Mouse (Mus musculus): ENCODE results near the gene Slc46a1.

Gene Slc46a1

DNA sequence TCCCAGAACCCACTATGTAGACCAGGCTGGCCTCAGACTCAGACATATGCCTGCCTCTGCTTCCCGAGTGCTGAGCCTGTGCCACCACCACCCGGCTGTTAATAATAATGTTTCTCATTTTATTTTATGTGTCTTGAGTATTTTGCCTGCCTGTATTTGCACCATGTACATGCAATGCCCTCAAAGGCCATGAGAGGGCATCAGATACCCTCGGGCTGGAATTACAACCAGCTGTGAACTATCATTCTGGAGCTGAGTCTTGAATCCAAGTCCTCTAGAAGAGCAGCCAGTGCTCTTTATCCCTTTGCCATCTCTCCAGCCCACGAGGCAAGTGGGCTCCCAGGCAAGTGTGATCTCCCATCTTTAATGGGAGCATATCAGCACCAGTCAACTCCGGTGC is 10.2 kb upstream of the Slc46a1 start:
- DNase-seq (ENCODE audit: low read depth, low spot score): peak; percentile 48

DNA sequence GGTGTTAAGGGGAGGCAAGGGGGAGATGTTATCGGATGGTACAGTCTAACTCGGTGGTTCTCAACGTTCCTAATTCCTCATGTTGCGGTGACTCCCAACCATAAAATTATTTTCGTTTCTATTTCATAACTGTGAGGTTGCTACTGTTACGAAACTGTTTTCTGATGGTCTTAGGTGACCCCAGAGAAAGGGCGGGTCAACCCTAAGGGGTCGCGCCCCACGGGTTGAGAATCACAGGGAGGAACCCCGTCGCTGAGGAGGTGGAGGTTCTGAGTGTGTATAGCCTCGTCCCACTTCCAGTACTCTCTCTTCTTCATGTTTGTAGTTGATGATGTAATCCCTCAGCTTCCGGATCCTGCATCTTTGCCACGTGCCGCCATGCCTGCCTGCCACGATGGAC is 6.8 kb upstream of the Slc46a1 start:
- no peak for DNase-seq (ENCODE audit: low read depth, low spot score)

DNA sequence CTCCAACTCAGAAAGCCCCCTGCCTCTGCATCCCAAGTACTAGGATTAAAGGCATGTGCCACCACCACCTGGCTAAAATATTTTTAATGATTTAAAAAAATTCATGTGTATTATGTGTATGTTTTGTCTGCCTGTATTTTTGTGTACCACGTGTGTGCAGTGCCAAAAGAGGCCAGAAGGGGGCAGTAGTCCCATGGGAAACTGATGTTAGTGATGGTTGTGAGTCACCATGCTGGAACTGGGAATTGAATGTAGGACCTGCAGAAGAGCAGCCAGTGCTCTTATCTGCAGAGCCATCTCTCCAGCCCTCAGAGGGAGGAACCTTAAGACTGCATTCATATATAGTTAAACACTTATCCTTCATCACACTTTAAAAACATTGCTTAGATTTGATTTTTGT is 3.6 kb upstream of the Slc46a1 start:
- DNase-seq (ENCODE audit: low read depth, low spot score): no peak

DNA sequence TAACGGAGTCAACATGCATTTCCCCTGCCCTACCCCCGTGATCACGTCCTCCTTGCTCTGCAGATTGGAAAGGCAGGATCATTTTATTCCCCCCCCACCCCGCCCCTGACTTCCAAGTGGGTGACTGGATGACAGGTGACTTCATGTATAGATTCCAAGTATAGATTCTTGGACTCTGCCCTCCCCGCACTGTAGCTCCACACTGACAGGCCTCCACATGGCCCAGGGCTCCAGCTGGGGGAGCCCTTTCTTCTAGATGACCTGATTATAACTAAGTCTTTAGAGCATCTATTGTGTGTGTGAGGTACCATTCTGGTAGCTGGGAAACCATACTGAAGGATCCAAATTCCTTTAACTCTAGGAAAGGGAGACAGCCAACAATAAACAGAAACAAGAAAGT is 2.8 kb upstream of the Slc46a1 start:
- no peak for DNase-seq (ENCODE audit: low read depth, low spot score)

DNA sequence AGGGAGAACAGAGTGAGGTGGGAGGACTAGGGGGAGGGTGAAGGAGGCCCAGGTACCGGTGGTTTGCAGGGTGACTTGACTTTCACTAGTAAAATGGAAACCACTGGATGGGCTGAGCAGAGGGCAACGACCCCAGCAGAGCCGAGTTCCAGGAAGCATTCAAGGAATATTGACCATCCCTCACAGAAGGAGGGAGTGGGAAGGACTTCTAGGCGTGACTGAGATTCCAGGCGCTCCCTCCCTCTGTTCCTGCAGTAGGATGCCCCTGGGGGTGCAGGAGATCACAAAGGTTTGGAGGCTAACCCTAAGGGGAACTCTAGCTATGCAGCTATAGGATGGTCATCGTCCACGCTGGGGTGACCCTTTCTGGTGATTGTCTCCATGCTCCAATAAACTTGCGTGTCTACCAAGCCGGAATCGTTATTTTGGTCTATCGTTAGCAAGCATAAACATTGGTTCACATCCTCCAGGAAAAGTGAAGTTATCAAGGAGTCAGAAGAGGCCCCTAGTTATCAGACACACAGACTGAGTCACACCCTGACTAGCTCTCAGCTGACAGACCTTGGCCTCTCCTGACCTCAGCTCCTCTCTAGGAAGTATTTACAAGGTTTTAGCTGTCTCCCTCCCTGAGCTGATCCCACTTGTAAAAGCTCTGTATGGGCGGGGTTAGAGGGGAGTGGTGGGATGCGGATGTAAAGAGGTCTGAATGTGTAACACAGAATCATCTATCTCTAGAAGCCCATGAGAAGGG is 2.0 kb upstream of the Slc46a1 start:
- no peak for DNase-seq (ENCODE audit: low read depth, low spot score)

DNA sequence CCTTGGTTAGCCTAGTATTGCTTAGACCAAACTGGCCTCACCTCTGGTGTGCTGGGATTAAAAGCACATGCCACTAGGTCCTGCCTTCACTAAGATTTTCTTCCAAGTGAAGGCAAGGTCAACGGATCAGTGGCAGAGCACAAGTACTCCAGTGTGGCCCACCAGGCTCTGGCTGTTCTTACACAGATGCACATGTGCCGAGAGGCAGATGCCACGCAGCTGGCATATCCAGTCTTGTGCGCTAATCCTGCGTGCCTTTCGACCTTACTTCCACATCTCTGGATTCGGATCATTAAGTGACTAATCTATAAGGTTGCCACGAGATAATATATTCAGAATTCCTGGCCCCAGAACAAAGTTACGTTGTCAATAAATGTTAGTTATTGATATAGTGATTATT is 381 bp upstream of the Slc46a1 start:
- DNase-seq (ENCODE audit: low read depth, low spot score): no peak

DNA sequence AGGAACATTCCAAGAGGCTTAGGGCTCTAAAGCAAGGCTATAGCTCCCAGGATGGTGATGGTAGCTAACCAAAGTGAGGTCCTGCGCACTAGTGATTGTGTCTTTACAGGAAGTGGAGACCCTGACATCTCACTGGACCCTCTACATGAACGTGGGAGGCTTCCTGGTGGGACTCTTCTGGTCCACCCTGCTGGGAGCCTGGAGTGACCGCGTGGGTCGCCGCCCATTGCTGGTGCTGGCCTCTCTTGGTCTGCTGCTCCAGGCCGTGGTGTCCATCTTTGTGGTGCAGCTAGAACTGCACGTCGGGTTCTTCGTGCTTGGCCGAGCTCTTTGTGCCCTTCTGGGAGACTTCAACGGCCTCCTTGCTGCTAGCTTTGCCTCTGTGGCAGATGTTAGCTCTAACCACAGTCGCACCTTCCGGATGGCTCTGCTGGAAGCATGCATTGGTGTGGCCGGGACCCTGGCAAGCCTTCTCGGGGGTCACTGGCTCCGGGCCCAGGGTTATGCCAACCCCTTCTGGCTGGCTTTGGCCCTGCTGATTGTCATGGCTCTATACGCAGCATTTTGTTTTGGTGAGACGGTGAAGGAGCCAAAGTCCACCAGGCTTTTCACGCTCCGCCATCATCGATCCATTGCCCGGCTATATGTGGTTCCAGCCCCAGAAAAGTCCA is 880 bp downstream of the Slc46a1 start:
- DNase-seq (ENCODE audit: low read depth, low spot score): no peak

DNA sequence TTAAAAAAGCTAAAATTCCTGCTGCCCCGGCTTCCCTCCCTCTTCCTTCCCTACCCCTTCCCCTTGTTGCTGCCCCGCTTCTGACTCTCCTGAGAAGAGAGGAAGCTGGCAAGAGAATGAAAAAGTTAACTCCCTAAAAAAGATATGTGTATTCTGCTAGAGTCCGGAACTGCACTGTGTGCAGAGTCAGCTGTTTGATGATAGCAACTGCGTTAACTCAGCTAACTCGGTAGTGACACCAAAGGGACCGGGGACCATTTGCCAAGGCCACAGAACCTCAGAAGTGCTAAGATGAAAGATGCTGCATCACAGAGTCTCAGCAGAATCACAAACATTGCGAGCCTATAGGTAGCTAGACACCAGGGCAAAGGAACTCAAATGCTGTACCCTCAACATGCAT is 2.0 kb downstream of the Slc46a1 start:
- DNase-seq (ENCODE audit: low read depth, low spot score): no peak

DNA sequence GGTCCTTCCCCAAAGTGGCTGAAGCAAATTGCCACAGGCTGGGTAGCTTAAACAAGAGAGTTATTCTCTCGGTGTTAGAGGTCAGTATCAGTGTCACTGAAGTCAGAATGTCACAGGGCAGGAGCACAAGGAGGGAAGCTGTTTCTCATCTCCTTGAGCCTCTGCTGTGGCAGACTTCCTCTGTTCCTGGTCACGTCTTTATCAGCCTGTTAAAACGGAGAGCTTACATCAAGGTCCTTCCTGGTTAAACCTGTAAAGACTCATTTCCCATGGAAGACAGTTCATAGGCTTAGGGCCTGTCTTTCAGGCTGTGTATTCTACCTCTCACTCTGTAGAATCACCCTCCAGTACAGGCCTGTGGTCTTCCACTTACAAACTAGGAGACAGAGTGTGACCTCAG is 2.4 kb downstream of the Slc46a1 start:
- no peak for DNase-seq (ENCODE audit: low read depth, low spot score)

DNA sequence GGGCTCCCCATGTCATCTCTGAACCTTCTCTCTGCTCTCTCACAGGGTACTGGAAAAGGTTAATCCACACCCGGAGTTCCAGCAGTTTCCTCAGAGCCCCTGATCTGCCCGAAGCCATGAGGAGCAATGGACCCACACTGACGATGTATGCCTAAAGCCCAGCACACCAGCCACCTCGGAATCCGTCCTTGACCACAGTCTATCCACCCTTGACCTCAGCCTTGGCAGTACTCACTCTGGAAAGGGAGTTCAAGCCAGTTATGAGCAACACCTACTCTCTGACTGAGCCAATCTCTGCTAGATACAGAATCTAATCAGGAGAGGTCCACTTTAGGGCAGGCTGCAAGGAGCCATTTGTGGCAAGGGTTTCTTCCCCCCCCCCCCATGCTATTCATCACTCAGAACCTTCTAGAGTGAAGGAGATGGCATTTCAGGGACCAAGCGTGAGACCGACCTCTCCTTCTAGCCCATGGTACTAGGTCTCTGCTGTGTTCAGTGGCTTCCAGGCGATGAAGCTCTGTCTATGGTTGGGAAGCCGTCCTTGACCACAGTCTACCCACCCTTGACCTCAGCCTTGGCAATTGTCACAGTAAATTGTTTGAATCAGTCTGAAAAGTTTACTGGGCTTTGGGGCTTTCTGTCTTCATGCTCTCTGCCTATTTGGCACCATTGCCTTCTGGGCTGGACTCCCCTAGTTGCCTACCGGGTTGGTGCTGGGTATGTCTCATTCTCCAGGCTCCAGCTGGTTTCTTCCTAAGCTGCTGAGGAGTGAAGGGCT is 6.0 kb downstream of the Slc46a1 start:
- DNase-seq (ENCODE audit: low read depth, low spot score): no peak

DNA sequence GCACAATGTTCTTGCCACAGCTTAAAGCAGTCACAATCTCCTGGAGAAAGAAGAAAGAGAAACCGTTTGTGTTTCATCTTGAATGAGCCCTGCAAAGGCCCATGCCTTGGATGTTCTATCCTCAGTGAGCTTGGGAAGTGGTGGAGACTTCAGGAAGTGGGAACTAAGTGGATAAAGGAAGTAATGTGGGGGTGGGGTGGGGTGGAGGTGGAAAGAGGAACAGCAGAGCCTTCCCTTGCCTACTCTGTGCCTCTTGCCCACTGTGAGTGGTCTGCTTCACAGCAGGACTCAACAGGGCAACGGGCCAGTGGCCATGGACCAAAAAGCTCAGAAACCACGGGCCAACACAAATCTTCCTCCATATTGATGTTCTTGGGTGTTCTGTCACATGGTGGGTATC is 9.8 kb downstream of the Slc46a1 start:
- DNase-seq (ENCODE audit: low read depth, low spot score): no peak

DNA sequence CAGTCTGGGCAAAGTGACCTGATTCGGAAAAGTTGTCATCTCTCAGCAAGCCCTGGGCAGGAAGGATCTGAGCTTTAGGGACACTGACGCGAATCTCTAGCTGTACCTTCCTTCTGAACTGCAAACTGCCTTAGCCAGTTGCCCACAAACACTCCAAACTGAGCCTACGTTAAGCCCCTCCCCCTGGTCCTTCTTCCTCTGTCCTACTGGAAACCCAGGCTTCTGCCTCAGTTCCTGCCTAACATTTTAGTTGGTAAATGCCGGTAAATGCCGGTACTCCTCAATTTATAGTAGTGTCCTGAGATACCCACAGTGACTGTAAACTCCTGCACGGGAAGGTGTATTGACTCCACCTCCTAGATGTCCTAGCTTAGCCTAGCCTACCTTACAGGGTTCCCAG is 18.1 kb downstream of the Slc46a1 start:
- no peak for DNase-seq (ENCODE audit: low read depth, low spot score)

DNA sequence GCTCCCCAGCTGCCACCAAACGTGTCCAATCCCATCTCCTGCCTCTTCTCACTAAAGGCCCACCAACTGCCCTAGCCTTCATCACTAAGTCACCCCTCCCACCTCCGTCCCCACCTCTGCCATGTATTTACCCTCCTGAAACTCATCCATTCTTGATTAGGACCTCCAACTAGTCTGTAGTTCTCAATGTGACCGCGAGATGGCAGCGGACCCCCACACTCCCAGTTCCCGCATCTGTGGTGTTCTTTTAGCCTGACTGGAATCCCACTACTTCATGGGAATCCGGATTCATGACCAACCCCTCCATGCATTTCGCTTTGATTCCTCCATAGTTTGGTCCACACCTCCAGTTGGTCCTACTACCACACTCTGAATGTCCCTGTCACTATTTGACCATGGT is 22.7 kb downstream of the Slc46a1 start:
- DNase-seq (ENCODE audit: low read depth, low spot score): peak; percentile 53

DNA sequence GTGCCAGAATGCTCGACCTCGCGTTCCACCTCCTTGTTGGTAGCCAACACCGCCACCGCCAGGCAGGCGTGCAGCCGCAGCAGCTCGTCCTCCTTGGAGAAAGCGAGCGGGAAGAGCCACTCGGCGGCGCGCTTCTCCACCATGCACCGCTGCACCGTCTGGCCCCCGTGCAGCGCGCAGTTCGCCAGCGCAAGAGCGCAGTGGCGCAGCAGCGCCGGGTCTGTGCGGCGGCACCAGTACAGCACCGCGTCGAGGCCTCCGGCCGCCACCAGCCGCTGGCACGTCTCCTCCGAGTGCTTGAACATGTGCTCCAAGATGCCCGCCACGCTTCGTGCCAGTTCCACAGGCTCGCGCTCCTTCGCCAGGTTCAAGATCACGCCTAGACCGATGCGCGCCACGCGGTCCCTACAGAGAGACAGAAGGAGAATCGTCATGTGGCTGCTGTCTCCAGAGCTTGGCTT is 25.3 kb downstream of the Slc46a1 start:
- peak; percentile 11 for DNase-seq (ENCODE audit: low read depth, low spot score)

DNA sequence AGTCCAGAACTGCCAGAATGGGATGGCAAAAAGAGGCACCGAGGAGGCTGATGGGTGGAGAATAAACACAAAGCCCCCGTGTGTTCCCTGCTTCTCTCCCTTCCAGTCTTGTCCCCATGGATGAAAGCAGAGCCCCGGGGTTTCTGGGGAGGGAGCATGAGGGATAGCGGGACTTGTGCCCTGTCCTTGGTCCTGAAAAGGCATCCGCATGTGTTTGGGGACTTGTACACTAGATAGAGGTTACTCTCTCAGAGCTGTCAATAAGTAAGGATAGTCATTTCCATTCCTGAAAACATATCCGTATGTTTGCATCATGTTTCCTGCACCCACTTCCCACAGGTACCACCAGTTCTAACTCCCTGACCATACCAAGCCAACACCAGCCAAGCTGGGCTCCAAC is 30.4 kb downstream of the Slc46a1 start:
- peak; percentile 29 for DNase-seq (ENCODE audit: low read depth, low spot score)

DNA sequence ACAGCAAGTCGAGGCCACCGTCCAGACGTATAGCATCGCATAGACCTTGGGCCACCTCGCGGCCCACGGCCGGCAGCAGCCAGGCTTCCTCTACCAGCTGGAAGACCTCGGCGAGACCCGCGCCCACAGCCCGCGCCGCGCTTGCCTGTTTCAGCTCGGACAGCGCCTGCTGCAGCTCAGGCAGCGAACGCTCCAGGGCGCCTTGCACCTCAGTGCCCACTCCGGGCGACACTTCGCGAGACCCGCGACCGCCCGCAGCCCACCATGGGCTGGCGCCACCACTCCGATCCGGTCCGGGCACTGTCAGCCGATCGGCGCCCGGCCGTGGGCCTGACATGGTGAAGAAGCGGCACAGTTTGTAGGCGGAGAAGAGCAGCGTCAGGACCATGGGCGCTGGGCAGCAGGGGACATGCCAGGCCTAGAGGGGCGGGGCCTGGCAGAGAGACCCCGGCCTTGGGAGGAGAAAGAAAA is 31.6 kb downstream of the Slc46a1 start:
- no peak for DNase-seq (ENCODE audit: low read depth, low spot score)

DNA sequence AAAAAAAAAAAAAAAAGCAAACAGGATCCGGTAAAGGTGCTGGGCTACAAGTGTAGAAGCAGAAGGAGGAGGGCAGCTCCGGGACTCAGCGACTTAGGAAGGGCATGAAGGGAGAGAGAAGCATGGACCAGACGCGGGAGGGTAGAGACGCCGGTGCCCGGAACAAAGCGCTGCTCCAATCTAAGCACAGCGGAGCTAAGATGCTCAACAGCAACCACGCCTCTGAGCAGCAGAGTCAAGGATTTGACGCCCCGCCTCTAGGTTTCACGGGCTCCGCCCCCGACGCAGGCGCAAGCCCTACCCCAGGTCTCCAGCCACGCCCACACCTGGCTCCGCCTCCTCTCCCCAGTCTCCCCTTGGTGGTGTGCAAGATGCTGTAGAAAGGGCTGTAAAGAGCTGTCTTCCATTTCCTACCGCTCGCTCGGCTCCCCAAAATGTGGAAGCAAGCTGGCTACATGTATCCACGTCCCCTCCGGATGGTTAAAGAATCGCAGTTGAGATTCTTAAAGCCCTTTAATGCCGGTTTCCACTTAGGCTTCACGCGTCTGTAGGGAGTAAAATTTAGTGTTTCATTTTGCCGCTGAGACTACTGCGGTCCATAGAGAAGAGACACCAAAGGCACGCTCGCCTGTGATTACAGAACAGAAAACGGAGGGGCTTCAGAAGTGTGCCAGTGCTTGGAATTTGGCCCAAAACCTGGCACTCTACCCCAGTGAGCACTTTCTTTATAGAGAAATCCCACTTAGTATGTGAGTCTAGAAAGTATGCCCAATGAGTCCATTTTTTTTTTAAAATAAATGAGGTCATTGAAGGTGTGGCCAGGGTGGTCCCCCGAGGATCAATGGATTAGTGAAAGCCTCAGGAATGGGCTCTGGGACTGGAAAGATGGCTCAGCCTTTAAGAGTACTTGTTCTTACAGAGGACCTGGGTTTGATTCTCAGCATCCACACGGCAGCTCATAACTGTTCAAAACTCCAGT is 32.3 kb downstream of the Slc46a1 start, which contains the start of gene Sarm1:
TSS of gene Sarm1 (minus strand) at position 211 of the 979 bp plus-strand sequence.
- DNase-seq (ENCODE audit: low read depth, low spot score): peak; percentile 97

DNA sequence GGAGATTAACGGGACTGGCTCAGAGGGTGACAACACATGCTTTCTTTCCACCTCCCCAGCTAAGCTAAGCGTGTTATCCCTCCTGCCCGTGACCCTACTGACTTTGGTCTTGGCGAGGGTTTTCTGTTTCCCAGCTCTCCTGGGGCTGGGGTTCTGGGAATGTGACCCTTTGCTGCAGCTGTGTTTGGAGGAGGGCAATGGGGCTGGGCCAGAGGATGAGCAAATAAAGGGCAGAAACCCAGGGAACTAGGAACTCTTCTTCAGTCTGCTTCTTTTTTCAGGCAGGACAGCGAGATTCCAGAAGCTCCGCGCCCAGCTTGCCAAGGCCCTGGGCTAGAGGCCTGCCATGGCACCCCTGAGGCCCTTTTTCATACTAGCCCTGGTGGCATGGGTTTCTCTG is 33.5 kb downstream of the Slc46a1 start, which contains the start of gene Vtn:
TSS of gene Vtn (plus strand) at position 88 of the 400 bp plus-strand sequence.
- no peak for DNase-seq (ENCODE audit: low read depth, low spot score)

DNA sequence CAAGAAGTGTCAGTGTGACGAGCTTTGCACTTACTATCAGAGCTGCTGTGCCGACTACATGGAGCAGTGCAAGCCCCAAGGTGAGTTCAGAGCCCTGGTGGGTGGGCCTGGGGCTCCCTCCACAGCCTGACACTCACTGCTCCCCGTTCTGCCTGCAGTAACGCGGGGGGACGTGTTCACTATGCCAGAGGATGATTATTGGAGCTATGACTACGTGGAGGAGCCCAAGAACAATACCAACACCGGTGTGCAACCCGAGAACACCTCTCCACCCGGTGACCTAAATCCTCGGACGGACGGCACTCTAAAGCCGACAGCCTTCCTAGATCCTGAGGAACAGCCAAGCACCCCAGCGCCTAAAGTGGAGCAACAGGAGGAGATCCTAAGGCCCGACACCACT is 34.0 kb downstream of the Slc46a1 start:
- no peak for DNase-seq (ENCODE audit: low read depth, low spot score)

DNA sequence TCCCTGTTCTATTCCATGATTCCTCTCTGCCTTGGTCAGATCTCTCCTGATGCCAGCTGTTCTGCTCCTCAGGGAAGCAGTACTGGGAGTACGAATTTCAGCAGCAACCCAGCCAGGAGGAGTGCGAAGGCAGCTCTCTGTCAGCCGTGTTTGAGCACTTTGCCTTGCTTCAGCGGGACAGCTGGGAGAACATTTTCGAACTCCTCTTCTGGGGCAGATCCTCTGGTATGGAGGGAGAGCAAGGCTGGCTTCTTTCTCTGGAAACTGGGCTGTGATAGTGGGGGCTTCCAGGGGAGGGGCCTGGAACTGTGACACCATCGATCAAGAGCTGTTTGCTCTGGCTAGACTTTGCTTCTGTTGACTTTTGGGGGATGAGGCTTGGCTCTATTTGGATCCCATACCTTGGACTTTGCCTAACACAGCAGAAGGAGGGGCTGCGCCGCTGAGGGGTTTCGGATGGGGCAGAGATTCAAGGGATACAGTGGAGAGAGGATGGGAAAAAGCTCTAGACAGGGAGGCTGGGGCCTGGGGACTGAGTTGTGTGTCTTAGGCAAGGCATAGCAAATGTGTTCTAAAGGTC is 35.2 kb downstream of the Slc46a1 start:
- DNase-seq (ENCODE audit: low read depth, low spot score): no peak

DNA sequence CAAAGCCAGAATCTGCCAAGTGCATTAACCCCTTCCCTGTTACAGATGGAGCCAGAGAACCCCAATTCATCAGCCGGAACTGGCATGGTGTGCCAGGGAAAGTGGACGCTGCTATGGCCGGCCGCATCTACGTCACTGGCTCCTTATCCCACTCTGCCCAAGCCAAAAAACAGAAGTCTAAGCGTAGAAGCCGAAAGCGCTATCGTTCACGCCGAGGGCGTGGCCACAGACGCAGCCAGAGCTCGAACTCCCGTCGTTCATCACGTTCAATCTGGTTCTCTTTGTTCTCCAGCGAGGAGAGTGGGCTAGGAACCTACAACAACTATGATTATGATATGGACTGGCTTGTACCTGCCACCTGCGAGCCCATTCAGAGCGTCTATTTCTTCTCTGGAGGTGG is 36.0 kb downstream of the Slc46a1 start:
- no peak for DNase-seq (ENCODE audit: low read depth, low spot score)

Measured in CD4-positive helper T cell, adult 2 months (primary cell).